Mouse (Mus musculus) heart, adult 8-10 months (tissue): ENCODE results near the gene Psmc3. TPM values are rescaled to one million over a fixed set of nuclear protein-coding genes. Genes with fewer than 3 reads are reported as not detected.
A peak's percentile ranks its signal among the peaks of the same experiment; 100 is the strongest.
"Not testable (repeated sequence)": the region's sequence is repeated elsewhere in the genome, so short reads cannot be mapped to it uniquely, and the experiment has no call there.

Experiments used
- DNase-seq: peaks from one replicate; pipeline ENCODE4 v3.0.0; 2022; ENCODE audit warnings: low spot score
- total RNA-seq, 4 experiments: library from RNA; stranded (reverse); gene quantifications; 2 replicates each; pipeline ENCODE4 v1.2.4; 2022

Psmc3 gene
- total RNA-seq, result 100 to 1,000 TPM; 192 to 274 (median 220) TPM

- DNase-seq, result peak; percentile 97
Measured at GRCm38 (mm10) chr2:91053934-91054382, at the start of gene Psmc3. Gene Psmc3 (plus strand): TSS chr2:91054009.

GRCm38 (mm10) chr2:91008536-91008935 lies 45.3 kb upstream of the Psmc3 start:
- DNase-seq, result no peak

GRCm38 (mm10) chr2:91013881-91014280 lies 39.9 kb upstream of the Psmc3 start:
- DNase-seq, result no peak

- DNase-seq, result peak; percentile 14
Measured at GRCm38 (mm10) chr2:91015386-91015785, 38.4 kb upstream of the Psmc3 start.

GRCm38 (mm10) chr2:91018061-91018788 lies 35.6 kb upstream of the Psmc3 start:
- DNase-seq, result peak; percentile 44

- DNase-seq, result no peak
Measured at GRCm38 (mm10) chr2:91019911-91020310, 33.9 kb upstream of the Psmc3 start.

GRCm38 (mm10) chr2:91022266-91022665 lies 31.5 kb upstream of the Psmc3 start:
- DNase-seq, result not testable (repeated sequence)

GRCm38 (mm10) chr2:91023131-91023530 lies 30.7 kb upstream of the Psmc3 start:
- peak; percentile 83 for DNase-seq

- no peak for DNase-seq
Measured at GRCm38 (mm10) chr2:91023956-91024355, 29.9 kb upstream of the Psmc3 start.

- DNase-seq, result no peak
Measured at GRCm38 (mm10) chr2:91025081-91025516, 28.7 kb upstream of the Psmc3 start.

- DNase-seq, result no peak
Measured at GRCm38 (mm10) chr2:91026491-91026890, 27.3 kb upstream of the Psmc3 start.

GRCm38 (mm10) chr2:91027391-91028214 lies 26.2 kb upstream of the Psmc3 start:
- peak; percentile 47 for DNase-seq

- DNase-seq, result no peak
Measured at GRCm38 (mm10) chr2:91031216-91031615, 22.6 kb upstream of the Psmc3 start.

- no peak for DNase-seq
Measured at GRCm38 (mm10) chr2:91033000-91033399, 20.8 kb upstream of the Psmc3 start.

- peak; percentile 53 for DNase-seq
Measured at GRCm38 (mm10) chr2:91035385-91035784, 18.4 kb upstream of the Psmc3 start, which contains the start of gene Rapsn. Gene Rapsn (plus strand): TSS chr2:91035620.

- no peak for DNase-seq
Measured at GRCm38 (mm10) chr2:91041786-91042185, 12.0 kb upstream of the Psmc3 start.

GRCm38 (mm10) chr2:91042651-91043398 lies 11.0 kb upstream of the Psmc3 start:
- no peak for DNase-seq

- no peak for DNase-seq
Measured at GRCm38 (mm10) chr2:91044727-91045126, 9.1 kb upstream of the Psmc3 start.

- not testable (repeated sequence) for DNase-seq
Measured at GRCm38 (mm10) chr2:91045805-91046204, 8.0 kb upstream of the Psmc3 start.

GRCm38 (mm10) chr2:91047359-91047758 lies 6.5 kb upstream of the Psmc3 start:
- no peak for DNase-seq

GRCm38 (mm10) chr2:91051917-91052316 lies 1.9 kb upstream of the Psmc3 start:
- no peak for DNase-seq

- no peak for DNase-seq
Measured at GRCm38 (mm10) chr2:91052752-91053151, 1.1 kb upstream of the Psmc3 start.
